Comparison of ENCODE assay signal across 33 mouse cellular contexts in the genomic region with DNA sequence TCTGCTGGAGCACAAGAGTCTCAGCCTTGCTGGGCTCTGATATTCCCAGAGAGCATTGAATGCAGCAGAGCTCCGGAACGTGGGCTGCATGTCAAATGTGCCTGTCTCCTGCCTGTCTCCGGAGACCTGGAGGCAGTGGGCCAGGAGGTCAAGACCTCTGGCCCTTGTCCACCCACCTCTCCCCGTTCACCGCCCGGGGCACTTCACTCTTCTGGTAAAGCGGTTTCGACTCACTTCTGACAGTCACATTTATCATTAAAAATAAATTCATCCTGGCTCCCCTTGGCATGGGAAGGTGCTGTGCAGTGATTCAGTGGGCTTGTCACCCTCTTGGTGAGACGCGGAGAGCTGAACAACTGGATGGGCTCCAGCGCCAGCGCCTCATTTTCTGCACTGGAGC. TPM values are rescaled to one million over a fixed set of nuclear protein-coding genes. Genes with fewer than 3 reads are reported as not detected.
DNase-seq lines count a peak whose midpoint lies in the region; ATAC-seq lines count a peak whose summit lies in the region.
"Had no signal": no experiment of that assay in that cellular context is flagged by ENCODE, and none has a peak within 500 bp of the region (broad histone marks: within the 10 kb centered on the region; RNA-seq: fewer than 3 reads in every experiment).

No protein-coding gene starts in this region.

- DNase-seq in embryo, embryonic 10 days (ENCODE audit: low spot score) = peak; percentile 69
- no peak for DNase-seq in embryo, embryonic 11 days
- DNase-seq in midbrain, embryonic 10.5 days (ENCODE audit: low spot score) = peak; percentile 54
- peak; percentile 12 for DNase-seq in adipocyte (ENCODE audit: low spot score)
- DNase-seq in cerebellum, postnatal 25 days = no peak
- DNase-seq in layer of hippocampus, adult 8-10 months (ENCODE audit: low spot score in 2 of 2) = no peak
- DNase-seq: cerebellum, adult 11 months; cerebellum, adult 9-11 months; gastrocnemius, adult 2 months; heart, postnatal 36 days; kidney, adult 9 months; kidney, postnatal 14 days; lung, postnatal 36 days; right cerebral cortex, adult 18-20 months; right cerebral cortex, postnatal 4 days; thymus, postnatal 14 days had no signal

- no peak overlapping the region for H3K27ac ChIP-seq in midbrain, embryonic 10.5 days (replicated peaks)
- no peak overlapping the region for H3K27ac ChIP-seq in midbrain, embryonic 16.5 days (ENCODE audit: low read length)
- H3K27ac ChIP-seq: gastrocnemius, adult 2 months; limb, embryonic 12.5 days; liver, embryonic 14.5 days; lung, embryonic 15.5 days; midbrain, embryonic 15.5 days had no signal

- H3K4me1 ChIP-seq in midbrain, embryonic 10.5 days = peaks cover 62% of the 10 kb centered on the region
- peaks cover 16% of the 10 kb centered on the region; the same call in 1 of the 2 replicates for H3K4me1 ChIP-seq in midbrain, embryonic 16.5 days (ENCODE audit: control insufficient read depth, insufficient read depth, low read length)

- H3K9ac ChIP-seq in midbrain, embryonic 16.5 days (ENCODE audit: low read depth, low read length) = no peak overlapping the region
- H3K9ac ChIP-seq: limb, embryonic 12.5 days; liver, embryonic 14.5 days; lung, embryonic 15.5 days; midbrain, embryonic 15.5 days had no signal

- H3K9me3 ChIP-seq in midbrain, embryonic 10.5 days (replicated peaks) = no peaks in the 10 kb centered on the region
- H3K9me3 ChIP-seq in midbrain, embryonic 16.5 days (replicated peaks; ENCODE audit: control insufficient read depth, low read length, poor library complexity, severe bottlenecking) = no peaks in the 10 kb centered on the region
- H3K9me3 ChIP-seq: limb, embryonic 12.5 days; lung, embryonic 15.5 days; megakaryocyte, embryonic 14.5 days; midbrain, embryonic 15.5 days had no signal

- no peak overlapping the region for H3K4me3 ChIP-seq in midbrain, embryonic 10.5 days
- no peak overlapping the region for H3K4me3 ChIP-seq in midbrain, embryonic 16.5 days (ENCODE audit: low read depth, low read length)
- H3K4me3 ChIP-seq: gastrocnemius, adult 2 months; limb, embryonic 12.5 days; lung, embryonic 15.5 days; megakaryocyte, embryonic 14.5 days; midbrain, embryonic 15.5 days had no signal

- H3K27me3 ChIP-seq in midbrain, embryonic 10.5 days (ENCODE audit: low read depth, poor library complexity, severe bottlenecking) = peaks cover 55% of the 10 kb centered on the region
- H3K27me3 ChIP-seq in midbrain, embryonic 16.5 days (ENCODE audit: control insufficient read depth, insufficient read depth, low read depth, low read length) = peaks cover 5% of the 10 kb centered on the region

- H3K36me3 ChIP-seq in midbrain, embryonic 10.5 days = no peaks in the 10 kb centered on the region
- H3K36me3 ChIP-seq in midbrain, embryonic 16.5 days (ENCODE audit: control insufficient read depth, insufficient read depth, low read length) = no peaks in the 10 kb centered on the region
- H3K36me3 ChIP-seq: limb, embryonic 12.5 days; lung, embryonic 15.5 days; midbrain, embryonic 15.5 days had no signal

- no peak for ATAC-seq in midbrain, embryonic 16.5 days
- ATAC-seq: forebrain, embryonic 14.5 days; midbrain, embryonic 15.5 days had no signal

- 50% methylated on average over 12 of the region's 12 CpGs for WGBS in midbrain, embryonic 10.5 days
- WGBS in midbrain, embryonic 16.5 days = 42% methylated on average over 12 of the region's 12 CpGs

- H3K4me2 ChIP-seq in midbrain, embryonic 16.5 days (ENCODE audit: low read length) = no peak overlapping the region
- H3K4me2 ChIP-seq: limb, embryonic 12.5 days; lung, embryonic 15.5 days; midbrain, embryonic 15.5 days had no signal

RNA-seq across cellular contexts. Expression of a gene that starts 4.3 kb away (rescaled TPM):
- polyA plus RNA-seq in midbrain, embryonic 10.5 days (2016; fragmentation: Nextera tagmentation; extraction: Ambion mirVana) = 1.2 and 1.5 TPM in 2 replicates
- polyA plus RNA-seq in midbrain, embryonic 16.5 days (2015; fragmentation: Nextera tagmentation; extraction: Ambion mirVana) = 16.4 and 20.9 TPM in 2 replicates
- 100 to 1,000 TPM in 1 of 4 experiments, 10 to 100 TPM in 3; 82.5 to 102 (median 90.0) TPM for total RNA-seq in layer of hippocampus, adult 8-10 months (2022)
- total RNA-seq: gastrocnemius, adult 2 months; heart, adult 8-10 months; heart, postnatal 36 days had no signal
- polyA plus RNA-seq: lung, embryonic 15.5 days; stomach, embryonic 14.5 days had no signal

RNA-seq across cellular contexts. Expression of a gene that starts 37.0 kb away (rescaled TPM):
- 12.3 and 15.7 TPM in 2 replicates for polyA plus RNA-seq in midbrain, embryonic 10.5 days (2016; fragmentation: Nextera tagmentation; extraction: Ambion mirVana)
- 3.9 and 4.0 TPM in 2 replicates for polyA plus RNA-seq in midbrain, embryonic 16.5 days (2015; fragmentation: Nextera tagmentation; extraction: Ambion mirVana)
- 1 to 10 TPM; 6.2 to 7.0 (median 6.5) TPM for total RNA-seq in layer of hippocampus, adult 8-10 months (2022)

RNA-seq across cellular contexts. Expression of a gene that starts 39.8 kb away (rescaled TPM):
- 0.05 and 0.17 TPM in 2 replicates for polyA plus RNA-seq in midbrain, embryonic 10.5 days (2016; fragmentation: Nextera tagmentation; extraction: Ambion mirVana)
- polyA plus RNA-seq in midbrain, embryonic 16.5 days (2015; fragmentation: Nextera tagmentation; extraction: Ambion mirVana) = 0.14 and 0.18 TPM in 2 replicates
- total RNA-seq in layer of hippocampus, adult 8-10 months (2022) = not detected
- total RNA-seq: gastrocnemius, adult 2 months; gastrocnemius, postnatal 4 days; heart, adult 8-10 months; heart, postnatal 36 days; layer of hippocampus, adult 18-20 months; layer of hippocampus, postnatal 25 days; left cerebral cortex, postnatal 14 days had no signal
- polyA plus RNA-seq: cortical plate, adult 2 months; frontal cortex, adult 2 months; intestine, embryonic 14.5 days; liver, embryonic 14.5 days; neural tube, embryonic 14.5 days had no signal

Comparison
In these comparisons a context has a peak if more than half of its experiments do, and no peak if none do; other contexts are left out.
1. DNase-seq: peak in embryo, embryonic 10 days (single experiment), midbrain, embryonic 10.5 days (single experiment) and adipocyte (single experiment); none in embryo, embryonic 11 days (single experiment), cerebellum, postnatal 25 days (0 of 2) and layer of hippocampus, adult 8-10 months (0 of 2).